Mouse (Mus musculus): ENCODE measurements at regions not wholly inside any gene's neighbourhood (a gene's known extent, or its start where the extent isn't known, plus 50 kb on each side); places are given as distances from the start of the nearest gene placed in this dataset.

DNA sequence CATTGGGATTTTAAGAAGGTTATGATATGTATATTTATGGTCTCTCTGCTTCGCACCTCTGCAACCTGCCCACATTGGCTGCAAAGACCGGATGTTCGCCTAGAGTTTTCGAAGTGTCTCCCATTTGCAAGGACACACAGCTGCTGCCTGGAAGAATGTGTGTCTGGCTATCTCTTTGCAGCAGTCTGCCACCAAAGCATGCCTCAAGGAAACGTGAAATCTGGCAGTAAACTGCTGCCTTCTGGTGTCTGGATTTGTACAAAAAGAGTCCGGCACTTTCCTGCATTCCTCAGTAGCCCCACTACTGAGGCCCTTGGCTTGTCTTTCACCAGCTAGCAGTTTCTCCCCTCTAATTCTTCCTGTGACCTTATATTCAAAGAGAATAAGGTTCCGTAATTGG, 148.5 kb upstream of the Epha4 start:
- Histone ChIP-seq H3K27me3 (ENCODE audit: control insufficient read depth, insufficient read depth, low read length) (no peaks in the 10 kb centered on the region), H3K4me3 (ENCODE audit: low read depth, low read length) (no peak overlapping the region), H3K9ac (ENCODE audit: low read depth, low read length) (no peak overlapping the region), H3K9me3 (ENCODE audit: control insufficient read depth, low read length) (no peaks in the 10 kb centered on the region), H3K36me3 (ENCODE audit: control insufficient read depth, insufficient read depth, low read length) (no peaks in the 10 kb centered on the region), H3K4me1 (replicated peaks; ENCODE audit: control insufficient read depth, insufficient read depth, low read length) (no peaks in the 10 kb centered on the region), H3K4me2 (replicated peaks; ENCODE audit: low read depth, low read length) (no peak overlapping the region), H3K27ac (ENCODE audit: low read depth, low read length) (no peak overlapping the region)
- WGBS: 87% methylated on average over 7 of the region's 7 CpGs
- DNase-seq (ENCODE audit: low spot score): no peak
- no peak for ATAC-seq (ENCODE audit: low FRiP score)

DNA sequence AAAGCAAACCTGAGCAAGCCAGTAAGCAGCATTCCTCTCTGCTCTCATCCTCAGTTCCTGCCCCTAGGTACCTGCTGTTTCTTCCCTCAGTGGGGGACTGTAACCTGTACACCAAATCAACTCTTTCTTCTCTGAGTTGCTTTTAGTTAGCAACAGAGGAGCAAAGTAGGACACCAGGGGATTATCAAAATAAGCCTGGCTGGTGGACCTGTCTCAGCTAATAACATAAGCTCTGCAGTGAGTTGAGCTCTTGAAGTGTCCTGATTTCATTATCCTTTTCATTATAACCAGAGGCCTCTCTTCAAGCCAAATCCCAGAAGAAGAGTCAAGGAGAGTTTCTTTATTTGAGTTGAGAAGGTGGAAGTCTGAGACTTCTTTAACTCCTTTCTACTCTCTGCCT, 145.5 kb upstream of the Epha4 start:
- Histone ChIP-seq H3K9ac (ENCODE audit: low read depth, low read length) (no peak overlapping the region), H3K9me3 (ENCODE audit: control insufficient read depth, low read length) (no peaks in the 10 kb centered on the region), H3K27me3 (ENCODE audit: control insufficient read depth, insufficient read depth, low read length) (no peaks in the 10 kb centered on the region), H3K4me3 (ENCODE audit: low read depth, low read length) (no peak overlapping the region), H3K4me2 (replicated peaks; ENCODE audit: low read depth, low read length) (no peak overlapping the region), H3K27ac (ENCODE audit: low read depth, low read length) (no peak overlapping the region), H3K4me1 (replicated peaks; ENCODE audit: control insufficient read depth, insufficient read depth, low read length) (no peaks in the 10 kb centered on the region), H3K36me3 (ENCODE audit: control insufficient read depth, insufficient read depth, low read length) (no peaks in the 10 kb centered on the region)
- ATAC-seq (ENCODE audit: low FRiP score) (no peak), DNase-seq (ENCODE audit: low spot score) (no peak)

DNA sequence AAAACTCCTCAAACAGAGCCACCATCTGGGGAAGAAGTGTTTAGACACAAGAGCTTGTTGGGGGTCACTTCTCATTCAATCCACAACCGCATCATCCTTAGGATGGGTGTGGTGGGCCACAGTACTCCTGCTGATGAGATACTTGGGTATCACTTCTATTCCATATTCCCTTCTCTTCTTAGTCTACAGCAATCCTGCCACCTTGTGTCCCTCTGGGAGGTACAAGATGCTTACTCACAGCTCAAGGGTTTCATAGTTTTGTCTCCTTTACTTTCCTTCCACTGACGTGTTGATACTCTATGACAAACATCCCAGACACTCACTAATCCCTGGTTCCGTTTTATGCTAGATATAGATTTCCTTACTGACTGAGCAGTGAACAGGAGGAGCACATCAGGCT, 122.1 kb upstream of the Epha4 start:
- Histone ChIP-seq H3K9ac (ENCODE audit: low read depth, low read length) (no peak overlapping the region), H3K4me2 (replicated peaks; ENCODE audit: low read depth, low read length) (no peak overlapping the region), H3K27ac (ENCODE audit: low read depth, low read length) (no peak overlapping the region), H3K36me3 (ENCODE audit: control insufficient read depth, insufficient read depth, low read length) (no peaks in the 10 kb centered on the region), H3K9me3 (ENCODE audit: control insufficient read depth, low read length) (no peaks in the 10 kb centered on the region), H3K4me1 (replicated peaks; ENCODE audit: control insufficient read depth, insufficient read depth, low read length) (no peaks in the 10 kb centered on the region), H3K27me3 (ENCODE audit: control insufficient read depth, insufficient read depth, low read length) (no peaks in the 10 kb centered on the region), H3K4me3 (ENCODE audit: low read depth, low read length) (no peak overlapping the region)
- WGBS: 91% methylated on average over 3 of the region's 3 CpGs
- DNase-seq (ENCODE audit: low spot score) (no peak), ATAC-seq (ENCODE audit: low FRiP score) (no peak)

DNA sequence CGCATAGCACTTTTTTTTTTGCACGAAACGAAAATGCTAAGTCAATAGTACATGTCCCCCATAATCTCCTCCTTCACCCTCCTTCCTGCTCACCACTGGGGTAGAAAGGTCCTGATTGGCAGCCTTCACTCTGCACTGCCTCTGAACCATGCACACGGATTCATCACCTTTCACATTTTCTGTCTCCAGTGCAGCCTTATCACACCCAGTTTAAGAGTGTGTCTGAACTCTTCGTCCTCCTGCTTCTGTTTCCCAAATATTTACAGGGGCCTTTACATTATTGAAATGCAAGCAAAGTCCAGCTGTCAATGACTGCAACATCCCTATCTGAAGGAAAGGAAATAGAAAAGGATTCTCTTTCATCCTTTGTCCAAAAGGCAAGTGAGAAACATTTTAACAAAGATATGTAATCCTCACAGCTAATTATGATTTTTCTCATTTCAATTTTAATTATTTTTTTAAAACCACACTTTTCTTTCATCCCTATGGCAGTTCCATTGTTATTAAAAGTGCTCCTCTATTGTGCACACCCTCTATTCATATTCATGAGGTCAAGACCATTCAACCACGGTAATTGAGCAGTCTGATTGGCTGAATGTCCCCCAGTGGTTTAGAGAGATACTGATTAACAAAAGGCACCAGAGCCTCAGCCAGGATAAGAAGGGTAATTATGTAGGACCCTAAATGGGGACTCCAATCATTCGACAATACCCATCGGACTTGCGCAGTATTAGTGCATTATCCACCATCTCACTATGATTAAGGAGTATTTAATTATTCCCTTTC, 114.8 kb upstream of the Epha4 start:
- Histone ChIP-seq H3K9me3 (ENCODE audit: control insufficient read depth, low read length) (no peaks in the 10 kb centered on the region), H3K9ac (ENCODE audit: low read depth, low read length) (no peak overlapping the region), H3K4me2 (replicated peaks; ENCODE audit: low read depth, low read length) (no peak overlapping the region), H3K27me3 (ENCODE audit: control insufficient read depth, insufficient read depth, low read length) (no peaks in the 10 kb centered on the region), H3K36me3 (ENCODE audit: control insufficient read depth, insufficient read depth, low read length) (no peaks in the 10 kb centered on the region), H3K4me3 (ENCODE audit: low read depth, low read length) (no peak overlapping the region), H3K4me1 (replicated peaks; ENCODE audit: control insufficient read depth, insufficient read depth, low read length) (no peaks in the 10 kb centered on the region), H3K27ac (ENCODE audit: low read depth, low read length) (0 out of 2 replicates have a peak overlapping the region, but pooled peaks have one; percentile 40)
- ATAC-seq (ENCODE audit: low FRiP score) (peak; percentile 94), DNase-seq (ENCODE audit: low spot score) (peak; percentile 60)
- WGBS: 26% methylated on average over 9 of the region's 9 CpGs

DNA sequence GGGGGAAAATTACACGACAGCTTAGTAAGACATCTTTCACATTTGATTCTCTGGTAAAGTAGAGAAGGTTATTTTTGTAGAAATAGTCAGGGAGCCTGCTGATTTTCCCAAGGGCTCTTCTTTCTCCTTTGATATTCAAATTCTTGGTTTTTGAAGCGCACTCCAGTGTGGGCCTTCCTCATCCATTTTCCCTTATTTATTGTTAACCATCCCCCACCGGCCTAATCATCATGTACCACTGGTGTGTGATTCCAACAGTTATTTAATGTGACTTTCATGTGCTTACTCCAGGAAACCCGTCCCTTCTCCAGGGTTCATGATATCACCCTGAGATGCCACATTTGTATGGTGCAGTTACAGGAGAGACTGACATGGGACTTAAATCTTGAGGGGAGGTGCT, 114.0 kb upstream of the Epha4 start:
- Histone ChIP-seq H3K27me3 (ENCODE audit: control insufficient read depth, insufficient read depth, low read length) (no peaks in the 10 kb centered on the region), H3K9ac (ENCODE audit: low read depth, low read length) (no peak overlapping the region)
- ATAC-seq (ENCODE audit: low FRiP score): peak; percentile 36; the same call in 1 of the 2 replicates

DNA sequence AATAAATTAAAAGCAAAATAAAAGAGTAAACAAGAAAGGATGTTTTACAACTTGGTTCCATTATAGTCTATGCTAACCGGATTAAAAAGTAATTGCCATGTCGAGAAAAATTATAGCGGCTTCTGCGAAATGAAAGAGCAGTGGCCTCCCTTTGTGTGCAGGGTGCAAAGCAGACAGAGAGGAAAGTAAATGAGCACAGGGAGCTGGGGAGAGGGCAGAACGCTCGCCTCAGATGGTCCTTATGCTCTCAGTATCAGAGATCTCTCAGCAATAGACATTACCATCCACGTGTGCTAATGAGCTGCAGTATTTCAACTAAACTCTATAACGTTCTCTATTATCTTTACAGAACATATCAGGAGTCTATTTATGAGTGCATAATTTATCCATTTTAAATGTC, 102.6 kb upstream of the Epha4 start:
- Histone ChIP-seq H3K27me3 (ENCODE audit: control insufficient read depth, insufficient read depth, low read length) (no peaks in the 10 kb centered on the region), H3K36me3 (ENCODE audit: control insufficient read depth, insufficient read depth, low read length) (no peaks in the 10 kb centered on the region), H3K4me3 (ENCODE audit: low read depth, low read length) (no peak overlapping the region), H3K9ac (ENCODE audit: low read depth, low read length) (no peak overlapping the region), H3K27ac (ENCODE audit: low read depth, low read length) (no peak overlapping the region), H3K9me3 (ENCODE audit: control insufficient read depth, low read length) (no peaks in the 10 kb centered on the region), H3K4me1 (replicated peaks; ENCODE audit: control insufficient read depth, insufficient read depth, low read length) (no peaks in the 10 kb centered on the region), H3K4me2 (replicated peaks; ENCODE audit: low read depth, low read length) (no peak overlapping the region)
- ATAC-seq (ENCODE audit: low FRiP score): no peak
- WGBS: 67% methylated on average over 8 of the region's 8 CpGs
- no peak for DNase-seq (ENCODE audit: low spot score)

More for the DNA sequence above, 114.0 kb upstream of the Epha4 start:
- no peak overlapping the region for H3K27ac ChIP-seq (ENCODE audit: low read depth, low read length)
- peak; percentile 19 for DNase-seq (ENCODE audit: low spot score)
- no peak overlapping the region for H3K4me3 ChIP-seq (ENCODE audit: low read depth, low read length)
- 27% methylated on average over 4 of the region's 4 CpGs for WGBS
- no peaks in the 10 kb centered on the region for H3K36me3 ChIP-seq (ENCODE audit: control insufficient read depth, insufficient read depth, low read length)
- H3K4me2 ChIP-seq (replicated peaks; ENCODE audit: low read depth, low read length): no peak overlapping the region
- H3K4me1 ChIP-seq (replicated peaks; ENCODE audit: control insufficient read depth, insufficient read depth, low read length): no peaks in the 10 kb centered on the region
- H3K9me3 ChIP-seq (ENCODE audit: control insufficient read depth, low read length): no peaks in the 10 kb centered on the region

DNA sequence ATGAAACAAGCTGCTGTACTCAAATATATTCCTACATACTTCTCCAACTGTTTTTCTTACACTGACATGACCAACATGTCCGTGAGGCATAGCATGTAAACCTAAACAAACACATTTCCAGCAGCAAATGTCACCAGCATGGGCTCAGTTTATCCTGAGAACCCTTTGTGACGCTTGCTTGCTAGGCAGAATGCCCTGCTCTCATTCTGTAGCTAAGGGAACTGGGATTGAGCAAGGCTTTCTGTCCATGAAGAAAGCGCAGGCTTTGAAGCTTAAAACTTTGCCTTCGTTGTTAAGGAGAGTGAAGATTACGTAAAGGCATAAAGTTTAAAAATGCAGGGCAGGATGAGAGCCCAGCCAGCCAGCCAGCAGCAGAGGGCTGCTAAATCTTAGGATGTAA, 85.6 kb upstream of the Epha4 start:
- no peak for DNase-seq (ENCODE audit: low spot score)
- Histone ChIP-seq H3K4me3 (ENCODE audit: low read depth, low read length) (no peak overlapping the region), H3K9me3 (ENCODE audit: control insufficient read depth, low read length) (no peaks in the 10 kb centered on the region), H3K4me1 (replicated peaks; ENCODE audit: control insufficient read depth, insufficient read depth, low read length) (peaks cover 4% of the 10 kb centered on the region; the same call in 1 of the 2 replicates), H3K9ac (ENCODE audit: low read depth, low read length) (no peak overlapping the region), H3K27ac (ENCODE audit: low read depth, low read length) (no peak overlapping the region), H3K27me3 (ENCODE audit: control insufficient read depth, insufficient read depth, low read length) (no peaks in the 10 kb centered on the region), H3K4me2 (replicated peaks; ENCODE audit: low read depth, low read length) (no peak overlapping the region), H3K36me3 (ENCODE audit: control insufficient read depth, insufficient read depth, low read length) (no peaks in the 10 kb centered on the region)
- WGBS: 72% methylated on average over 5 of the region's 5 CpGs
- ATAC-seq (ENCODE audit: low FRiP score): no peak

DNA sequence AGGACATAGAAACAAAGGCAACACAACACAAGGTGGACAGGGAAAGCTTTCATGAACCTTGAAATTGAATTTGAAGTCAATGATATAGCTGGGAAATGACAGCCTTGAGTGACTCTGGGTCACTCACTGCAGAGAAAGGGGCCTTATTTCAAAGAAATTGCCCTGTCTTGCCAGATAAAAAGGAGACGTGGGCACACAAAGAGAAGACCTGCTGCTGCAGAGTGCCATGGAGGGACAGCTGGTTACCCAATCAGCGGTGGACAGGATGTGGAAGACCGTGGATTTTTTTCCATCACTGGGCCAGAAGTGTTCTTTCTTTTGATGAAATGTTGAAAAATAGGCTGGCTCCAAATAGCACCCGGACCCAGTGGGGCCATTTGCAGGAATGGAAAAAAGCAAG, 77.8 kb upstream of the Epha4 start:
- no peak overlapping the region for H3K9ac ChIP-seq (ENCODE audit: low read depth, low read length)
- H3K27ac ChIP-seq (ENCODE audit: low read depth, low read length): no peak overlapping the region
- no peaks in the 10 kb centered on the region for H3K9me3 ChIP-seq (ENCODE audit: control insufficient read depth, low read length)
- H3K36me3 ChIP-seq (ENCODE audit: control insufficient read depth, insufficient read depth, low read length): no peaks in the 10 kb centered on the region
- H3K4me1 ChIP-seq (replicated peaks; ENCODE audit: control insufficient read depth, insufficient read depth, low read length): no peaks in the 10 kb centered on the region
- no peak overlapping the region for H3K4me2 ChIP-seq (replicated peaks; ENCODE audit: low read depth, low read length)
- no peaks in the 10 kb centered on the region for H3K27me3 ChIP-seq (ENCODE audit: control insufficient read depth, insufficient read depth, low read length)
- H3K4me3 ChIP-seq (ENCODE audit: low read depth, low read length): no peak overlapping the region
- WGBS: 64% methylated on average over 4 of the region's 4 CpGs
- ATAC-seq (ENCODE audit: low FRiP score) (no peak), DNase-seq (ENCODE audit: low spot score) (no peak)

DNA sequence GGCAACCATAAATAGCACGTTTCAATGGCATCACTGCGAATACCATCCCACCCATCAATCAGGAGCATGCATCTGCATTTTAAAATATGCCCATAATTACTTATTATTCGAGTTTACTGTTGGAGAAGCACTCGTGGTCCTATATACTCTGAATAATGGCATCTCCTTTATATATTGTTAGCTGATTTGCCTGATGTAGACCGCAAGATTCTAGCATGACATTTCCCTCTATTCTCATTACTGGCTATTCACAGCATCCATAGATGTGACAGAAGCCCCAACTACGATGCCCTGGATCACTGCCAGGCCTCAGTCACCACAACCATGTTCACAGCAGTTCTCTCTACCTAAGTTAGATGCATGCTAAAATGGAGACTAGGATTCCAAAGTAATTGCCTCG, 77.4 kb upstream of the Epha4 start:
- no peak overlapping the region for H3K4me3 ChIP-seq (ENCODE audit: low read depth, low read length)
- no peak overlapping the region for H3K9ac ChIP-seq (ENCODE audit: low read depth, low read length)
- no peaks in the 10 kb centered on the region for H3K4me1 ChIP-seq (replicated peaks; ENCODE audit: control insufficient read depth, insufficient read depth, low read length)
- H3K27ac ChIP-seq (ENCODE audit: low read depth, low read length): no peak overlapping the region
- no peaks in the 10 kb centered on the region for H3K9me3 ChIP-seq (ENCODE audit: control insufficient read depth, low read length)
- ATAC-seq (ENCODE audit: low FRiP score) (no peak), DNase-seq (ENCODE audit: low spot score) (no peak)
- H3K36me3 ChIP-seq (ENCODE audit: control insufficient read depth, insufficient read depth, low read length): no peaks in the 10 kb centered on the region
- H3K4me2 ChIP-seq (replicated peaks; ENCODE audit: low read depth, low read length): no peak overlapping the region
- no peaks in the 10 kb centered on the region for H3K27me3 ChIP-seq (ENCODE audit: control insufficient read depth, insufficient read depth, low read length)
- WGBS: 68% methylated on average over 7 of the region's 7 CpGs

Data from hindbrain, embryonic 11.5 days (tissue).